In genomic region chr7:66179120-66179581, GRCm38 (mm10) we compare ENCODE assay signal across 8 mouse cellular contexts.
DNase-seq lines count a peak whose midpoint lies in the region; ATAC-seq lines count a peak whose summit lies in the region.

No protein-coding gene starts in this region.

- no peaks in the 10 kb centered on the region for H3K9me3 ChIP-seq in midbrain, embryonic 16.5 days (replicated peaks; ENCODE audit: control insufficient read depth, low read length, poor library complexity, severe bottlenecking)
- H3K9me3 ChIP-seq in midbrain, embryonic 10.5 days (replicated peaks) = no peaks in the 10 kb centered on the region
- H3K9me3 ChIP-seq in embryonic facial prominence, embryonic 14.5 days (ENCODE audit: control insufficient read depth, low read length) = no peaks in the 10 kb centered on the region

- H3K27me3 ChIP-seq in midbrain, embryonic 16.5 days (ENCODE audit: control insufficient read depth, insufficient read depth, low read depth, low read length) = no peaks in the 10 kb centered on the region
- H3K27me3 ChIP-seq in midbrain, embryonic 10.5 days (ENCODE audit: low read depth, poor library complexity, severe bottlenecking) = no peaks in the 10 kb centered on the region
- no peaks in the 10 kb centered on the region for H3K27me3 ChIP-seq in embryonic facial prominence, embryonic 14.5 days (replicated peaks; ENCODE audit: control insufficient read depth, insufficient read depth, low read length)

- no peaks in the 10 kb centered on the region for H3K4me1 ChIP-seq in midbrain, embryonic 16.5 days (ENCODE audit: control insufficient read depth, insufficient read depth, low read length)
- peaks cover 6% of the 10 kb centered on the region; the same call in 1 of the 2 replicates for H3K4me1 ChIP-seq in midbrain, embryonic 10.5 days
- H3K4me1 ChIP-seq in embryonic facial prominence, embryonic 14.5 days (ENCODE audit: control insufficient read depth, insufficient read depth, low read length) = peaks cover 5% of the 10 kb centered on the region; the same call in 1 of the 2 replicates

- DNase-seq in midbrain, embryonic 10.5 days (ENCODE audit: low spot score) = no peak
- peak; percentile 41 for DNase-seq in embryonic facial prominence, embryonic 14.5 days (ENCODE audit: low spot score)
- peak; percentile 39 to 47 for DNase-seq in heart, adult 9 months (ENCODE audit: low spot score in 2 of 2)
- DNase-seq in left cerebral cortex, postnatal 36 days (ENCODE audit: low spot score in 2 of 2) = peak; percentile 22 to 32
- DNase-seq in retina, embryonic 14.5 days (ENCODE audit: low spot score) = peak; percentile 32
- DNase-seq in ovary, postnatal 14 days (ENCODE audit: low spot score) = no peak
- DNase-seq in spleen, postnatal 36 days (ENCODE audit: low spot score in 2 of 2) = no peak

- WGBS in midbrain, embryonic 16.5 days = 65% methylated on average over 10 of the region's 10 CpGs
- WGBS in midbrain, embryonic 10.5 days = 79% methylated on average over 10 of the region's 10 CpGs
- 49% methylated on average over 10 of the region's 10 CpGs for WGBS in embryonic facial prominence, embryonic 14.5 days

- ATAC-seq in midbrain, embryonic 16.5 days = peak; percentile 64; the same call in 1 of the 2 replicates
- peak; percentile 39; the same call in 1 of the 2 replicates for ATAC-seq in embryonic facial prominence, embryonic 14.5 days (ENCODE audit: low read depth)

- H3K36me3 ChIP-seq in midbrain, embryonic 16.5 days (ENCODE audit: control insufficient read depth, insufficient read depth, low read length) = no peaks in the 10 kb centered on the region; the same call in 1 of the 2 replicates
- H3K36me3 ChIP-seq in midbrain, embryonic 10.5 days = peaks cover 23% of the 10 kb centered on the region
- peaks cover 18% of the 10 kb centered on the region for H3K36me3 ChIP-seq in embryonic facial prominence, embryonic 14.5 days (ENCODE audit: control insufficient read depth, insufficient read depth, low read length)

- H3K27ac ChIP-seq in midbrain, embryonic 16.5 days (ENCODE audit: low read length) = no peak overlapping the region
- H3K27ac ChIP-seq in midbrain, embryonic 10.5 days (replicated peaks) = no peak overlapping the region
- peak overlapping the region; percentile 44; the same call in 1 of the 2 replicates for H3K27ac ChIP-seq in embryonic facial prominence, embryonic 14.5 days (replicated peaks; ENCODE audit: low read depth, low read length)

- H3K9ac ChIP-seq in midbrain, embryonic 16.5 days (ENCODE audit: low read depth, low read length) = no peak overlapping the region
- no peak overlapping the region for H3K9ac ChIP-seq in embryonic facial prominence, embryonic 14.5 days (ENCODE audit: low read depth, low read length)

- intact Hi-C loops in left cerebral cortex, postnatal 36 days (cut with DNase I) = loop anchor here (5.0 kb wide), 1 partner anchor 72 kb away; the partner anchor contains the start of gene Chsy1

- H3K4me2 ChIP-seq in midbrain, embryonic 16.5 days (ENCODE audit: low read length) = no peak overlapping the region
- H3K4me2 ChIP-seq in embryonic facial prominence, embryonic 14.5 days (ENCODE audit: low read depth, low read length) = no peak overlapping the region

- no peak overlapping the region for H3K4me3 ChIP-seq in midbrain, embryonic 16.5 days (ENCODE audit: low read depth, low read length)
- H3K4me3 ChIP-seq in midbrain, embryonic 10.5 days = no peak overlapping the region
- no peak overlapping the region for H3K4me3 ChIP-seq in embryonic facial prominence, embryonic 14.5 days (ENCODE audit: low read depth, low read length)

Comparison
In these comparisons a context has a peak if more than half of its experiments do, and no peak if none do; other contexts are left out.
1. DNase-seq: peak in embryonic facial prominence, embryonic 14.5 days (single experiment), heart, adult 9 months (2 of 2), left cerebral cortex, postnatal 36 days (2 of 2) and retina, embryonic 14.5 days (single experiment); none in midbrain, embryonic 10.5 days (single experiment), ovary, postnatal 14 days (single experiment) and spleen, postnatal 36 days (0 of 2).